Mouse (Mus musculus) embryo, embryonic 11.5 days (tissue): ENCODE data around the gene Mcf2l.

Source experiments
- DNase-seq: peaks from one replicate; pipeline ENCODE4 v3.0.0-alpha.2; 2012; ENCODE audit warnings: low read depth, low spot score

Mcf2l gene

DNA sequence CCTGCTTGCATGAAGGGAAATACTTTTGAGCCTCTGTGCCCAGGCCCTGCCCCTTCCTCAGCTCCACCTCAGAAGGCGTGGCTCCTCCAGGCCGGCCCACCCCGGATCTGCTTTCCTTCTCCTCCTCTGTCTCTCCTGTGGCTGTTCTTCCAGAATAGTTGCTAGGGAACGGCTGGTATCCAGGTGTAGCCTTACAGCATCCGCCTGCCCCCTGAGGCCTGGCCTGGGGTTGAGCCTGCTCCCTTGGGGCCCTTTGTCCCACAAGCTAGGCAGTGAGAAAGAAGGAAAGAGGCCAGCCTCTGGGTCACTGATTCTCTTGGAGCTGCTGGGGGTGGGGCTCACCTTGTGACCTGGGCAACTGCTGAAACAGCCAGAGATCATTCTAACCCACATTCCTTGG, 38.4 kb downstream of the Mcf2l start:
- peak; percentile 9 for DNase-seq

GRCm38 (mm10) chr8:12915187-12916006, 41.8 kb downstream of the Mcf2l start:
- DNase-seq, result peak; percentile 31

DNA sequence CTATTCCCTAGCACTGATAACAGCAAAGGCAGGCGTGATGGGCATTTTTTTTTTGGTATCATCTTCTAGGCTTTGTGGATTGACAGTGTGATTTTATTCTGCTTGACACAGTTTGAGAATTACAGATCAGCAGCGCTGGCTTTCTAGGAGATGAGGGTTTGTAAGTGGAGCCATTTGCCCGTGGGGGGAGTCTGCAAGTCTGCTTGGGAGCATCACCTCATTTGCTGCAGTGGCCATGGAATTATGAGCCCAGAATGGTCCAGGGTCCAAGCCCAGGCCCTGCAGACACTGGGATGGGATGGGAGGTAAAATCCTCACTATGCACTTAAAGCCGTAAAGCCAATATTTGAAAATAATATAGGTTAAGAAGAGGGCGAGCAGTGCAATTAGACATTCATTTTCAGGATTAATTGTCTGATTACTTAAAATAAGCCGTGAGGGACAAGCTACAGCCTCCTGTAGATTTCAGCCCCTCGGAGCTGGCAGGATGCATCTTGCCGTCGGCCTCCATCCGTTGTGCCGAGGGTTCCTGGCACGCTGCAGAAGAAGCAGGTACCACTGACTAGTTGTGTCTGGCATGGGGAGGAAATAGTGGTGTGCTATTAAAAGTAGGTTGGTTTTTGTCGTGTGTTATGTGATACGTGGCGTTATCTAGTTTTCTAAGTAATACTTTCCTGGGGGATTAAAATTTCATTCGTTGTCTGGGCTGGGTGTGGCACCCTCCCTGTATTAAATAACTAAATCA, 42.7 kb downstream of the Mcf2l start:
- DNase-seq, result no peak

DNA sequence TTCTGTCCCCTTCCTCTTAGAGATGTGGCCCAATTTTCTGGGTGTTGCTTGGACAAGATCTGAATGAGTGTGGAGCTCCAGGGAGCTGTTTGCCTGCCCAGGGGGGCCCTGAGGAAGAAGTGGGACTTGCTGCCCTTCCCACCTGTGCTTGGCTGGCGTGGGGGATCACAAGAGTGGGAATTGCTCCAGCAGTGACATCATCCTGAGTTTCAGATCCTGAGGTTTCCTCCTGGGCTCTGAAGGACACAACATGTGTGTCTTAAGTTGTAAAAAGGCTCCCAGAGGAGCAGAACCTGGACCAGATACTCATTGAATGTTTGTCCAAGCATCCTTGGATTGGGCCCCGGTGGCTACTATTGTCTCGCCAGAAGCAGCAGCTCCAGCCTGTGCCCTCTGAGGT, 43.4 kb downstream of the Mcf2l start:
- DNase-seq, result no peak

DNA sequence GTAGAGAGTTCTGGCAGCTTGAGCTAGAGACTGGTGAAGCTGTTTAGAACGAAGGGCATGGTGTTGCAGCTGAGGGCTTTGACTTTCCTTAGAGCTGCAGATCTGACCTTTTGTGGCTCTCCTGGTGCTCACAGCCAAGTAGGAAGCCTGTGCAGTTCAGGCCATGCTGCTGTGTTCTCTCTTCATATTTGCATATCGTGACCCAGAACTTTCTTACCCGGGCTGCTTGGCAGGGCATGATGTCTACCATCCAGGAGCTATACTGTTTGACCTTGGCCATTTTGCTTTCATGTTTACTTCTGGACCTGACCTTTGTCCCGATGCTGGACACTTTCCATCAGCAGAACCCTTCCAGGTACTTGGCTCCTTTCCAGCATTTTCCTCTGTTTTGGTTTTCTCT, 44.2 kb downstream of the Mcf2l start:
- no peak for DNase-seq

GRCm38 (mm10) chr8:12920599-12920998, 47.0 kb downstream of the Mcf2l start:
- DNase-seq, result no peak

DNA sequence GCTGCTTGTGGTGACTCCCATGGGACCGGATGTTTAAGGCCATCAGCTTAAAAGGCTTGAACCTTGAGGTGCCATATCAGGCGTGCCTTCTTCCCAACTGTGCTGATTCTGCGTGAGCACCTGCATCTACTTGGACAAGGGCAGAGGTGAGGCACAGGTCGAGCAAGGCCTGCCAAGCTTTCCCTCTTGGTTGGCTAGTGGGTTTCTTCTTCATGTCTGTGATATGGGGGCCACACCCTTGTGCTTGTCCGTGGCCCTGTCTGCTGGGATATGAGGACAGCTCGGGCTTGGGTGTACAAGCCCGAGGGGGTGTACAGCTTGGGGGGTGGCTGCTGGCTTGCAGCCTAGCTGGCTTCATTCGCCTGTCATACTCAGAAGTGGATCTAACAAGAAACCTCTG, 51.4 kb downstream of the Mcf2l start:
- no peak for DNase-seq

DNA sequence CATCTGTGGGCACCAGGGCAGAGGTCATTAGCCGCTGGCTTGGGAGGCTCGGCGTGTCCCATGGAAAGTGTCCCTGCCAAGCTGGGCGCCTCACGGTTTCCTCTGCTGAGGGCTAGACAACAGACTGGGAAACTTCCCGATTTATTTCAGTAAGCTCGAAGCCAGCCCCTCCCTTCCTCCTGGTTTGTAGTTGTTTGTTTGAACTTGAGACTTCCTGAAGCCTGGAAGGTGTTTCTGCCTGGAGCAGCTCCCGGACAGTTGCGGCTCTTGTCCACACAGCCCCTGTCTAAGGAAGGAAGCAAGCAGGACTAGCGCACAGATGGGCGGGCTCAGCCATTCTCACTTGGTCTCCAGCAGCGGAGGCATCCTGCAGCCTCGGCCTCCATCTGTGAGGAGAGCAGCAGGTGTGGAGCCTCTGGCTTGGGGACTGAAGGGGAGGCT, 52.4 kb downstream of the Mcf2l start:
- no peak for DNase-seq

- peak; percentile 40 for DNase-seq
Measured at GRCm38 (mm10) chr8:12927204-12927983, 53.8 kb downstream of the Mcf2l start.

DNA sequence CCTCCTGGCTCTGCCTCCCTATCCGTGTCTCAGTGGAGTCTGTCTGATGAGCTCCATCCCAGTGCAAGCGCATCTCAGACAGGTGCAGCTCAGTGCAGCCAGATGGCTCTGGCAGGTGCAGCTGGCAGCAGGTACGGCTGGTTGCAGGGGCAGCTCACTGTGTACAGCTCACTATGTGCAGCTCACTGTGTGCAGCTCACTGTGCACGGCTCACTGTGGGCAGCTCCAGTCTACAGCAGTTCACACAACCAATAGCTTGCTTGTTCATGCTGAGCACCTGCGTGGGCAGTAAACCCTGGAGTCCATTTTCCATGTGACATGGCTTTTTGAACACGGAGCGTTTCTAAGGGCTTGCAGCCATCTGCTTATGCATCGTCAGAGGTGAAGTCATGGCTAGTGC, 54.4 kb downstream of the Mcf2l start:
- DNase-seq, result no peak

- DNase-seq, result no peak
Measured at GRCm38 (mm10) chr8:12928931-12929330, 55.3 kb downstream of the Mcf2l start.

DNA sequence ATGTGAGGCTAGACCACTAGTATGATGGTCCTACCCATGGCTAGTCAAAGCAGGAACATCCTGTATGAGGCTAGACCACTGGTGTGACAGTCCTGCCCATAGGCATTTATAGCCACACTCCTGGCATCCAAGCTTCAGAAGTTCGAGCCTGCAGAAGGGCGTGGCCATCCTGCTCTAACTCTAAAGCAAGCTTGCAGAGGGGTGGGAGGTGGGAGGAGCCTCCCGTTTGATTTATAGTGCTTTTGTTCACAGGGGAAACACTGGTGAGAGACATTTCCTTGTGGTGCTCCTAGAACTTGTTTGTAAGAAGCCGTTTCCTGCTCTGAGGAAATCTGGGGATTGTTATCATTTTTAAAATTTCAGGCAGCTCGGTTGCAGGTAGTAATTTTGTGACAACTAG, 56.7 kb downstream of the Mcf2l start:
- DNase-seq, result no peak

DNA sequence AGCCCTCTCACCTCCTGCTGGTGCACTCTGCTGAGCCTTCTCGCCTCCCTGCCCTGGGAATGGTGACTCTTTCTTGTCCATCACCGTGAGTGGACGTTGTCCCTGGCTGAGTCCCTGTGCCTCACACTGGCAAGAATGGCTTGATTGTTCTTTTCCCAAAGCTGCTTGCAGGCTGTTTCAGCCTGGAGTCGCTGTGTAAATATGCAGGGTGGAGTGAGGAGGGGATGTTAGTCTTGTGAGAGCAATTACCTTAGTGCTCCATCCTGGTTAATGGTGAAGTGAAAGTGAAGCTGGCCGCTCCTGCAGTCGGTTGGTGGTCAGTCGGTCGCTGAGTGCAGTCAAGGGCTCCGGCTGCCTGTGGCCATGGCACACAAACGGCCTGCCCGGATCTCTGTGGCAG, 57.8 kb downstream of the Mcf2l start:
- no peak for DNase-seq

GRCm38 (mm10) chr8:12932520-12932919, 58.9 kb downstream of the Mcf2l start:
- DNase-seq, result no peak

- no peak for DNase-seq
Measured at GRCm38 (mm10) chr8:12933765-12934164, 60.2 kb downstream of the Mcf2l start.

DNA sequence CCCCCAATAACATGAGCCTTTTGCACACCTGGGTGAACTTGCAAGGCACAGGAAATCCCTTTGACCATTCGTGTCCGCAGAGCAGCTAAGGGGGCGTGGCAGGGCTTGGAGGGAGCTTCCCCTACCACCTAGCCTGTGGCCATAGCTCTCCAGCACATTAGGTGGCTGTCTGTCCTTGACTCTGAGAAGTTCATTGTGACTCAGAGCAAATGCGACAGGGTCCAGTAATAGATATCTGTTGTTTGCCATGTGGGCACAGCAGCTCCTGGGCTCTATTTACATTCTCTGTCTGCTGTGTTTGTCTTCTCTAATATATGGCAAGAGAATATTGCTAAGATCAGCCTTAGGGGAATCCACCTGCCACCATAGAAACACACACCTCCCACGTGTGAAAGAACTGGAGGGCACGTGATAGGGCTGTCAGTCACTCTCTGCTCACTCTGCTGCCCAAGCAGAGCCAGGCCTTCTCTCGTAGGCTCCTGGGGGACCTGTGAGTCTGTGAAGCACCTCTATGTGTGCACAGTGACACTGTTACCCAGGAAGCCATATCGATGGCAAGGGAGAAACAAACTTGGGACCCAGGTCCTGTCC, 60.9 kb downstream of the Mcf2l start:
- no peak for DNase-seq

GRCm38 (mm10) chr8:12940549-12940948, 66.9 kb downstream of the Mcf2l start:
- no peak for DNase-seq

GRCm38 (mm10) chr8:12941161-12941926, 67.7 kb downstream of the Mcf2l start:
- DNase-seq, result no peak

DNA sequence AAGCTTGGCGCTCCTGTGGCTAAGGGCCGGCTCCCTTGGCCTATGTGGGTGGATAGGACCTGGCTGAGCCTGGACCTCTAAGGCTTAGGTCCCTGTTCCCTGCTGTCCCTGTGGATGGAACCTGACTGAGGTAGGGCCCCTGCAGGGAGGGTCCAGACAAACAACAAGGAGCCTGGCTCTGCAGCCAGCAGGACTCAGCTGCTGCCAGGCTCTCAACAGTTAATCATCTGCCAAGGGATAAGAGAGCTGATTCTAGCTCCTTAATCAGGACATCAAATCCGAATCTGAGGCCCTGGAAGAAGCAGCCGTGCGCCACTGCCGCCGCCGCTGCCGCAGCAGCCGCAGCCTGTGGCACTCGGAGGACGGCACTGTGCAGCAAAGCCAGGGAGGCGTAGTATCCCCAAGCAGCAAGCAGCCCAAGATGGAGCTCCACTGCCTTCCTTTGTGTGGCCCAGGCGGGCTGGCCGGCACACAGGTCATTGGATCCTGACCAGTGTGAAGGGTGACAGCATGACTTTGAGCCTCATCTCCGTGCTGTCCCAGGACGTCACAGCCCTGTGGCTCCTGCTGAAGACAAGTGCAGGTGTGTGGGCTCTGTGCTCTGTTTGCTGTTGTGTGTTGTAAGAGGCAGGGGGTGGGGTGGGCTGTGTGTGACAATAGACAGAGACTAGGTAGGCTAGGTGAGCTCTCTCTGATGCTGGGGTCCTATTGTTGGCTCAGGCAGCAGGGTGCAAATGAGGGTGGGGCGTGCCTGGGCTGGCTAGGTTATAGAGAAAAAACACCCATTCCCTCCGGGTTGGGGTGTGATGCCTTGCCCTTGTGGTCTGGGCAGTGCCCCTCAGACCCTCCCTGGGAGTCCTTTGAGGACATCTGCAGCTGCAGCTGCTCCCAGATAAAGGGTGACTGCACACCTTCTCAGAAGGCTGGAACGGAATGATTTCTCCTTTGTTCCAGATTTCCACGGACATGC, 74.3 kb downstream of the Mcf2l start:
- peak; percentile 26 for DNase-seq

DNA sequence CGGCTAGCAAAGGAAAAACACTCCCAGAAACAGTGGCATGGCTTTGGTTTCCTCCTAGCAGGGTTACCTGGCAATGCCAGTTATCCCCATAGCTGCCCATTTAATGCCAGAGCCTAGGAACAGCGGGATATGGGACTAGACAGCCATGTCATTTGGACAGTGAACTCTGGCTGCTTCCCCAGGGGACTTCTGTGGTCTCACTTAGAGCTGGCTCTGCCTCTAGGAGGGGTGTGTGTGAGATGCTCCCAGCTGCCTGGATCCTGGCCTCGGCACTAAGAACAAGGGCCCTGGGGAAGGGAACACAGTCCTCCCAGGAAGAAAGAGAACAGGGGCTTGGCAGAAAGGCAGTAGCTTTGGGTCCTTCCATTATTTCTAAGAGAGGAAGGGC, 75.0 kb downstream of the Mcf2l start:
- no peak for DNase-seq
